Mouse (Mus musculus): ENCODE measurements around the gene Bcl2l1.

DNA sequence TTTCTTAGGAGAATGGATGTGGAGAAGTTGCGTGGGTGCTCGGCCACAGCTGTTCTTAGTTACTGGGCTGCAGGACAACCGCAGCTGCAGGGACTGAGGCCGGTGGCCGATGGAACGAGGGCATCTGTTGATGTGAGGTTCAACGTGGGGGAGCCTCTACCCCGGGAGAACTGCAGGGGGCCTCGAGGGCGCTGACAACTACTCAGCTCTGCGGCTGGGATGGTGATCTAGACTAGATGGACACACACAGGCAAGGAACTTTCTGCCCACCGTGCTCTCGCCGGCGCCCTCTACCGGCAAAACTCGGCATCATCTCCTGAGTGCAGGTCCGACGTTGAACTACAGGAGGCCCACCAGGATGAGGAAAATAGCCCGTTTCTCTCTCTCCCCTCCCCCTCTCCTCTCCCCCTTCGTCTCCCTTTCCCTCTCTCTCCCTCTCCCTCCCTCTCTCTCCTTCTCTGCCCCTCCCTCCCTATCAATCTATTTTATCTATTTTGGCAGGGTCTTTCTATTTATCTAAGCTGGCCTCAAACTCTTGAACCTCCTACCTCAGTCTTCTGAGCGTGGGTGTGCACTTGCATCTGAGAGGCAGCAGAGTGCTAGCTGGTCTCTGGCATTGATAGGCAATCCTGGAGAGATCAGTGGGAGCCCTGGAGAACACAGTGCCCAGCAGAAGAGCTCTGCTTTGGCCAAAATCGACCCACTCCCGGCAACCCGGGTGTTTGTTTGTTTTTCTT is 65.0 kb downstream of the Bcl2l1 start:
- TF ChIP-seq CTCF (IDR thresholded peaks at IDR 0.05; ENCODE audit: control insufficient read depth, insufficient read depth, low read length) (peak; percentile 96), POLR2A (IDR thresholded peaks at IDR 0.05; ENCODE audit: borderline replicate concordance, control insufficient read depth, low read depth, low read length) (no peak)

Measured in bone marrow, adult 2 months (tissue).